Mouse (Mus musculus): Measurements from ENCODE around the gene Wnt10b. TPM values are rescaled to one million over a fixed set of nuclear protein-coding genes. Genes with fewer than 3 reads are reported as not detected.

Gene Wnt10b
- polyA plus RNA-seq, 1 experiment from 2014 or later: 0.41 TPM

DNA sequence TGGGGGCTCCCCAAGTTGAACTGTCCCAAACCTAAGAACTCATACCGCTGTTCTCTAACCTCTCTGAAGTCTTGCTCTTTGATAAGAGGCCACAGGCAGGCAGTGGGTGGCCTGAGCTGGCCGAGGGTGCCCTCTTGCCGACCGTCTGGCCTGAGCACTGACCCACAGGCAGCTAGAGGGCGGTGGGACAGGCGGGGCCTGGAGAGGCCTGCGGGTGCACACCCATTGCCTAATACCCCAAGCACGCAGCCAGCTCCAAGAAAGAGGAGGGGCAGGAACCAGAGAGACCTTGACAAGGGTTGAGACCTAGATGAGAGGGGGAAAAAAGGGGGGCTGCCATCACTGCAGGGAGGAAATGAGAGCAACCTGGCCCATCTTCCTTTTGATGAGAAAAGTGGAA, 2.1 kb upstream of the Wnt10b start:
- Histone ChIP-seq H3K27me3 (ENCODE audit: control insufficient read depth, insufficient read depth, low read length) (peaks cover 80% of the 10 kb centered on the region), H3K27ac (ENCODE audit: low read depth, low read length) (no peak overlapping the region), H3K4me2 (ENCODE audit: low read depth, low read length, severe bottlenecking) (no peak overlapping the region), H3K9me3 (ENCODE audit: control insufficient read depth, low read length) (no peaks in the 10 kb centered on the region), H3K4me3 (ENCODE audit: low read depth, low read length) (no peak overlapping the region), H3K36me3 (ENCODE audit: control insufficient read depth, insufficient read depth, low read length) (no peaks in the 10 kb centered on the region), H3K9ac (ENCODE audit: low read length) (no peak overlapping the region), H3K4me1 (replicated peaks; ENCODE audit: control insufficient read depth, insufficient read depth, low read length) (peaks cover 10% of the 10 kb centered on the region)
- WGBS: 3% methylated on average over 8 of the region's 8 CpGs
- no peak for ATAC-seq (replicated peaks; ENCODE audit: low FRiP score)
- DNase-seq (ENCODE audit: low spot score): no peak

DNA sequence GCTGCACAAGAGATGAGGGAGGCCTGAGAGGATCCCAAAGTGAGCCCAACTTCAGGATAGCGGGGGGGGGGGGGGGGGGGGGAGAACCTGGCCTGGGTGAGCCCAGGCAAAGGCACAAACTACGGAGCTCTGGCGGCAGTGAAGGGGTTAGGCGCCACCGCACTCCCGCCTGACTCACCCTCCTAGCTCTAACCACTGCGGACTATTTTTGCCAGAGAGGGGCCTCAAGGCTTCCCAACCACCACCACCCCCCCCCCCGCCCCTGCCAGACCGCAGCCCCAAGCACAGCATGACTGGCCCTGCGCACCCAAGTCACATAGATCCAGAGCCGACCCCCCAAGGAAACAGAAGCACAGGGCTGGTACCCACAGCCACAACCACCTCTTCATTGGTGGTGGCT, 856 bp upstream of the Wnt10b start:
- ATAC-seq (replicated peaks; ENCODE audit: low FRiP score) (no peak), DNase-seq (ENCODE audit: low spot score) (no peak)
- Histone ChIP-seq H3K27ac (ENCODE audit: low read depth, low read length) (no peak overlapping the region), H3K4me3 (ENCODE audit: low read depth, low read length) (no peak overlapping the region), H3K36me3 (ENCODE audit: control insufficient read depth, insufficient read depth, low read length) (no peaks in the 10 kb centered on the region), H3K4me2 (ENCODE audit: low read depth, low read length, severe bottlenecking) (no peak overlapping the region), H3K9me3 (ENCODE audit: control insufficient read depth, low read length) (no peaks in the 10 kb centered on the region), H3K27me3 (ENCODE audit: control insufficient read depth, insufficient read depth, low read length) (peaks cover 88% of the 10 kb centered on the region), H3K9ac (ENCODE audit: low read length) (no peak overlapping the region), H3K4me1 (replicated peaks; ENCODE audit: control insufficient read depth, insufficient read depth, low read length) (peaks cover 10% of the 10 kb centered on the region)
- WGBS: 1% methylated on average over 10 of the region's 11 CpGs

DNA sequence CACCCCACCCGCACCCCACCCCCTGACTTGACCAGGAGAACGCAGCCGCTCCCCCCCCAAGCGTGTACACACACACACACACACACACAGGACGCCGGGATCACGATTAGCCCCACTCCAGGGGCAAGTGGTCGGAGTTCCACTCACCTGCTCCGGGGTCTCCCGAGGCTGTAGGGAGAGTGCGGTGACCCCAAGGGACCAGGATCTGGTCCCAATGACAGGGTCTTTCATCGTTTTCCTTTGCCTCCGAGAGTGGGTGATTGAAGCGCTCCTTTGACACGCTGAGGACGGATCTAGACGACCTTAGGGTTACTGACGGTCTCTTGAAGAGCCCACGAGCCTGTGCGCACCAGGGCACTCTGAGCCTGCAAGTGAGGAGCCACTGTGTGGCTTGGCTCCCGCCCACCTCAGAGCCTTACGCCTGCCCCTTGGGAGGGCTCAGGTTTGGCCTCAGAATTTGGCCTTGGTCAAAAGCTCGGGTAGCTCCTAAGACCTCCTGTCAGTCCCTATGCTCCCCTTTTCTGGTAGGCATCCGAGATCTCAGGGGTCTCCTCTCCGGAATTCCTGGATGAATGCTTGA, 331 bp upstream of the Wnt10b start:
- peaks cover 10% of the 10 kb centered on the region for H3K4me1 ChIP-seq (replicated peaks; ENCODE audit: control insufficient read depth, insufficient read depth, low read length)
- H3K9me3 ChIP-seq (ENCODE audit: control insufficient read depth, low read length): no peaks in the 10 kb centered on the region
- under 1% methylated on average over 25 of the region's 25 CpGs for WGBS
- H3K36me3 ChIP-seq (ENCODE audit: control insufficient read depth, insufficient read depth, low read length): no peaks in the 10 kb centered on the region
- H3K9ac ChIP-seq (ENCODE audit: low read length): no peak overlapping the region
- DNase-seq (ENCODE audit: low spot score): peak; percentile 56
- H3K4me3 ChIP-seq (ENCODE audit: low read depth, low read length): no peak overlapping the region
- 0 out of 2 replicates have a peak overlapping the region, but pooled peaks have one; percentile 18 for H3K4me2 ChIP-seq (ENCODE audit: low read depth, low read length, severe bottlenecking)
- H3K27me3 ChIP-seq (ENCODE audit: control insufficient read depth, insufficient read depth, low read length): peaks cover 93% of the 10 kb centered on the region
- no peak overlapping the region for H3K27ac ChIP-seq (ENCODE audit: low read depth, low read length)
- no peak for ATAC-seq (replicated peaks; ENCODE audit: low FRiP score)

DNA sequence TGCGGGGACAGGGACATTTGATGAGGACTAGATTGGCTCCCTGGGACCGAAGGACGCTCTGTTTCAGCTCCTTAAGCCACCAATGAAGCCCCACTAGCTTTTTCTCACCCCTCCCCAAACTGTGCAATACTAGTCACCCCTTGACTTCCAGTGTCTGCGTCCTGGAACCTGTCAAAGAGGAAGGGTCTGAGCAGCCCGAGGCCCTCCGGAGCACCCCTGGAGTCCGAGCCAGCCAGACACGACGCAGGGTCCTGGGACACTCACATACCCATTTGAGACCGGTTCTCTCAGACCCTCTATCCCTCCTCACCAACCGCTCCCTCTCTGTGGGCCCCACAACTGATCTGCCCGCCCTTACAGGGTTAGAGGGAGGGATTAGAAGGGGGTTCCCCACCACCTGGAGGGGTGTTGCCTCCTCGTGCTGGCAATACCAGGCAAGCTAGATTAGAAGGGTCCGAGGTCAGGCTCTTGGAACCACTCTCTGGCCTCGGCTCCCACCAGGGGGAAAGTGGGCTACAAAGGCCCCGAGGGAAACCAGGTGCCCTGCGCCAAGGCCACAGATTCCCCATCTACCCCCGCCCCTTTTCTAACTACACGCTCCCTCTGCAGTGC, 839 bp downstream of the Wnt10b start:
- H3K9ac ChIP-seq (ENCODE audit: low read length): no peak overlapping the region
- peak; percentile 56 for DNase-seq (ENCODE audit: low spot score)
- H3K27ac ChIP-seq (ENCODE audit: low read depth, low read length): no peak overlapping the region
- H3K27me3 ChIP-seq (ENCODE audit: control insufficient read depth, insufficient read depth, low read length): peaks cover 100% of the 10 kb centered on the region
- under 1% methylated on average over 19 of the region's 19 CpGs for WGBS
- no peak overlapping the region for H3K4me3 ChIP-seq (ENCODE audit: low read depth, low read length)
- ATAC-seq (replicated peaks; ENCODE audit: low FRiP score): no peak
- no peaks in the 10 kb centered on the region for H3K36me3 ChIP-seq (ENCODE audit: control insufficient read depth, insufficient read depth, low read length)
- no peaks in the 10 kb centered on the region for H3K9me3 ChIP-seq (ENCODE audit: control insufficient read depth, low read length)
- H3K4me1 ChIP-seq (replicated peaks; ENCODE audit: control insufficient read depth, insufficient read depth, low read length): peaks cover 13% of the 10 kb centered on the region
- H3K4me2 ChIP-seq (ENCODE audit: low read depth, low read length, severe bottlenecking): no peak overlapping the region; the same call in 1 of the 2 replicates

DNA sequence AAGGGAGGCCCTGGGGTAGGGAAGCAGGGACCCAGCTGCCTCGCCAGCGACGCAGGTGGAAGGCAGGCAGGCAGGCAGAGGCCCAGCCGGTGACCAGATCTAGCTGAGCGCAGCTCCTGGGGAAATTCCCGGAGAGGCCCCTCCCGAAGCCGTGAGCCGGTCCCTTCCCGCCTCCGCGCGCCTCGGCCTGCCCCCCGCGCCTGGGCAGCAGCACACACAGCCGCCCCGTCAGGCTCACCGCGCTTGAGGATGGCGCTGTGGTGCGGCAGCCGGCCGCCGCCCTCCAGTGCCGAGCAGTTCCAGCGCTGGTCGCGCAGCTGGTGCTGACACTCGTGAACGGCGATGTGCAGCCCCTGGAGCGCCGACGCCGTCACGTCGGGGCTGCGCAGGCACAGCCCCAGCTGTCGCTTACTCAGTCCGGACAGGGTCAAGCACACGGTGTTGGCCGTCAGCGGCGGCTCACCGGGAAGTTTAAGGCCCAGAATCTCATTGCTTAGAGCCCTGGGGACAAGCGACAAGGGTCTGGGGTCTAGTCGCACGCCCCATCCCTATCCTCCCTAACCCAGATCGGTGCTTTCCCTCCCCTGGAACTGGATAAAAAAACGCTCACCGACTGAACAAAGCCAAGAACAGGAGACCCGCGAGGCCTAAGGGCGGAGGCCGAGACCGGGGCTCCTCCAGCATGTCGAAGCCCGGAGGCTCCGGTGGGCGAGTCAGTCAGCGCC, 1.5 kb downstream of the Wnt10b start:
- peak overlapping the region; percentile 32; the same call in 1 of the 2 replicates for H3K4me2 ChIP-seq (ENCODE audit: low read depth, low read length, severe bottlenecking)
- peak overlapping the region; percentile 14 for H3K4me3 ChIP-seq (ENCODE audit: low read depth, low read length)
- no peak overlapping the region for H3K27ac ChIP-seq (ENCODE audit: low read depth, low read length)
- no peak overlapping the region for H3K9ac ChIP-seq (ENCODE audit: low read length)
- H3K36me3 ChIP-seq (ENCODE audit: control insufficient read depth, insufficient read depth, low read length): no peaks in the 10 kb centered on the region
- DNase-seq (ENCODE audit: low spot score) (peak; percentile 73), ATAC-seq (replicated peaks; ENCODE audit: low FRiP score) (peak; percentile 61)
- H3K9me3 ChIP-seq (ENCODE audit: control insufficient read depth, low read length): no peaks in the 10 kb centered on the region
- H3K4me1 ChIP-seq (replicated peaks; ENCODE audit: control insufficient read depth, insufficient read depth, low read length): peaks cover 13% of the 10 kb centered on the region
- under 1% methylated on average over 62 of the region's 62 CpGs for WGBS
- H3K27me3 ChIP-seq (ENCODE audit: control insufficient read depth, insufficient read depth, low read length): peaks cover 100% of the 10 kb centered on the region

DNA sequence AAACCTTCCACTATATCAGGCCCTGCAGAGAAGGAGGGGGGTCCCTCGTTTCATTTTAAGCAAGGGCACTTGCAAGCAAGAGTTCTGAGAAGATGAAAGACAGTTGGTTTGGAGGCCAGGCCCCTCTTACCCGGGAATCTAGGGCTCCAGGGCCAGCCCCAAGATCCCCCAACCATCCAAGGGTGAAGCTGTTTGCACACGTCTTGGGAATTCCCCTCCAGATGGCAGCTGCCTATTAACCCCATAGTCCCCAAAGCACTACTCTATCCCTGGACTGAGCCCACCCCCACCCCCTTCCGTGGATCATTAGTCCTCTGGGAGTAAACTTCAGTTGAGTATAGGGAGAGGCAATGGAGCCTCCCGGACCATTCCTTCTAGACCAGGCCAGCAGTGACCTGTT, 2.4 kb downstream of the Wnt10b start:
- H3K27me3 ChIP-seq (ENCODE audit: control insufficient read depth, insufficient read depth, low read length): peaks cover 99% of the 10 kb centered on the region
- H3K36me3 ChIP-seq (ENCODE audit: control insufficient read depth, insufficient read depth, low read length): no peaks in the 10 kb centered on the region
- no peak overlapping the region for H3K27ac ChIP-seq (ENCODE audit: low read depth, low read length)
- peak; percentile 48 for DNase-seq (ENCODE audit: low spot score)
- H3K9ac ChIP-seq (ENCODE audit: low read length): no peak overlapping the region
- no peaks in the 10 kb centered on the region for H3K9me3 ChIP-seq (ENCODE audit: control insufficient read depth, low read length)
- peaks cover 13% of the 10 kb centered on the region for H3K4me1 ChIP-seq (replicated peaks; ENCODE audit: control insufficient read depth, insufficient read depth, low read length)
- no peak overlapping the region for H3K4me2 ChIP-seq (ENCODE audit: low read depth, low read length, severe bottlenecking)
- no peak overlapping the region for H3K4me3 ChIP-seq (ENCODE audit: low read depth, low read length)
- WGBS: 2% methylated on average over 5 of the region's 5 CpGs
- ATAC-seq (replicated peaks; ENCODE audit: low FRiP score): no peak

DNA sequence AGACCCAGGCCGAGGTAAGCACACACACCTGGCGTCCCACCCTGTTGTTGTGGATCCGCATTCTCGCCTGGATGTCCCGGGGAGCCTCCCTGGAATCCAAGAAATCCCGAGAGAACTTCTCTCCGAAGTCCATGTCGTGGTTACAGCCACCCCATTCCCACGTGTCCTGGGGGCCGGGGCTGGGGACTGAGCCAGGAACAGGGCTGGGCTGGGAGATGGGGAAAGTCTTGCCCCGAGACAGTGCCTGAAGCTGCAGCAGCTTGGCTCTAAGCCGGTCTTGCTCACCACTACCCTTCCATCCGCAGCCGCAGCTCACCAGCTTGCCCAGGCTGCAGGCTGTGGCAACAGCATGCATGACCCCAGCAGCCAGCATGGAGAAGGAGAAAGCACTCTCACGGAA, 3.9 kb downstream of the Wnt10b start:
- Histone ChIP-seq H3K4me1 (replicated peaks; ENCODE audit: control insufficient read depth, insufficient read depth, low read length) (peaks cover 13% of the 10 kb centered on the region), H3K4me3 (ENCODE audit: low read depth, low read length) (no peak overlapping the region), H3K9me3 (ENCODE audit: control insufficient read depth, low read length) (no peaks in the 10 kb centered on the region), H3K9ac (ENCODE audit: low read length) (no peak overlapping the region), H3K4me2 (ENCODE audit: low read depth, low read length, severe bottlenecking) (no peak overlapping the region), H3K27ac (ENCODE audit: low read depth, low read length) (no peak overlapping the region), H3K36me3 (ENCODE audit: control insufficient read depth, insufficient read depth, low read length) (no peaks in the 10 kb centered on the region), H3K27me3 (ENCODE audit: control insufficient read depth, insufficient read depth, low read length) (peaks cover 97% of the 10 kb centered on the region)
- whole genome bisulfite sequencing: 3% methylated on average over 15 of the region's 15 CpGs
- DNase-seq (ENCODE audit: low spot score): peak; percentile 52
- no peak for ATAC-seq (replicated peaks; ENCODE audit: low FRiP score)

DNA sequence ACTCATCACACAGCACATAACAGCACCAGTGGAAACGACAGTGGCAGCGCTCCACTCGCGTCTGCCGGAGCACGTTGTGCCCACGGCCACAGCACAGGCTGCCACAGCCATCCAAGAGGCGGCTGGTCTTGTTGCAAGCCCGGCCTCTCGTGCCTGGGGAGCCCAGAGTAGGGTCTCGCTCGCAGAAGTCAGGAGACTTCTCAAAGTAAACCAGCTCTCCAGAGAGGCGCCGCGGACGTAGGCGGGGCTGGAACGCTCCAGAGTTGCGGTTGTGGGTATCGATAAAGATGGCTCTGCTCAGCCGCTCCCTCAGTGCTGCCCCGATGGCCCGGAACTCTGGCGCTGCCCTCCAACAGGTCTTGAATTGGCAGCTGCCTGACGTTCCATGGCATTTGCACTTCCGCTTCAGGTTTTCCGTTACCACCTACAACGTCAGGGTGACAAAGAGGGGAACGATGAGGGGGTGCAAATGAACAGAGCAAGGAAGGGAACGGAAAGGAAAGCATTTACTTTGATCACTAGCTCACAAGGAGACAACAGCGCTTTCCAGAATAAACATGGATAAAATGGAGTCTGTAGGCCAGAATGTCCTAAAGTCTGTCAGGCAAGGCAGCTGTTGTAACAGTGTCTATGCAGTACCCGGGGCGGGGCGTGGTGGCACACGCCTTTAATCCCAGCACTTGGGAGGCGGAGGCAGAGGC, 5.3 kb downstream of the Wnt10b start:
- H3K4me1 ChIP-seq (replicated peaks; ENCODE audit: control insufficient read depth, insufficient read depth, low read length): peaks cover 13% of the 10 kb centered on the region
- 2% methylated on average over 36 of the region's 36 CpGs for WGBS
- peaks cover 86% of the 10 kb centered on the region for H3K27me3 ChIP-seq (ENCODE audit: control insufficient read depth, insufficient read depth, low read length)
- H3K9me3 ChIP-seq (ENCODE audit: control insufficient read depth, low read length): no peaks in the 10 kb centered on the region
- no peak overlapping the region for H3K9ac ChIP-seq (ENCODE audit: low read length)
- H3K36me3 ChIP-seq (ENCODE audit: control insufficient read depth, insufficient read depth, low read length): no peaks in the 10 kb centered on the region
- peak; percentile 63 for DNase-seq (ENCODE audit: low spot score)
- H3K27ac ChIP-seq (ENCODE audit: low read depth, low read length): no peak overlapping the region
- ATAC-seq (replicated peaks; ENCODE audit: low FRiP score): no peak
- H3K4me2 ChIP-seq (ENCODE audit: low read depth, low read length, severe bottlenecking): peak overlapping the region; percentile 19; the same call in 1 of the 2 replicates
- no peak overlapping the region for H3K4me3 ChIP-seq (ENCODE audit: low read depth, low read length)

Measured in forebrain, embryonic 11.5 days (tissue).